Mouse (Mus musculus) heart, postnatal 36 days (tissue): ENCODE data around the gene Gm813. TPM values are rescaled to one million over a fixed set of nuclear protein-coding genes. Genes with fewer than 3 reads are reported as not detected.

ENCODE experiments used
- DNase-seq, 2 experiments: peaks; one replicate each; pipeline ENCODE4 v3.0.0; 2021 to 2022
- intact Hi-C: fragments of 180-260 bp; cut with DNase I; formaldehyde crosslinking; loops from one replicate; pipeline ENCODE4 v1.15.1; 2025
- total RNA-seq, 2 experiments: library from RNA; stranded (reverse); gene quantifications; 2 replicates each; pipeline ENCODE4 v1.2.3; 2021

Gm813 gene
- total RNA-seq, 2 experiments from 2014 or later = not detected

DNA sequence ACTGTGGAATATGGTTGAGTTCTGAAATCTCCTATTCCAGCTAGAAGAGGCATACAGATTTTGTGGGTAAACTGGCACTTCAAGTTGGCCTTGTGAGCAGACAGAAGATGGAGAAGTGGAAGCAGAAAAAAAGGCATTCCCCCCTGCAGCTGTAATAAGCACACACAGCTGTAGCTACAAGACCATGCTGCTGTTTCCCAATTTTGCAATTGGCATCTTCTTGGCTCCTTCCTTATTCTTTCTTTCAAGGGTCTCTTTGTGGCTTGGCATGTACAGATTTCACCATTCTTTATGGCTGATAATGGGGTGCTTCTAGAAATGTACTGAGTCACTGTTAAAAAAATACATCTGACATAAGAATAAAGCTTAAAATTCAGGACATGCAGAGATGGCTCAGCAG lies 568 bp upstream of the Gm813 start:
- no peak for DNase-seq

DNA sequence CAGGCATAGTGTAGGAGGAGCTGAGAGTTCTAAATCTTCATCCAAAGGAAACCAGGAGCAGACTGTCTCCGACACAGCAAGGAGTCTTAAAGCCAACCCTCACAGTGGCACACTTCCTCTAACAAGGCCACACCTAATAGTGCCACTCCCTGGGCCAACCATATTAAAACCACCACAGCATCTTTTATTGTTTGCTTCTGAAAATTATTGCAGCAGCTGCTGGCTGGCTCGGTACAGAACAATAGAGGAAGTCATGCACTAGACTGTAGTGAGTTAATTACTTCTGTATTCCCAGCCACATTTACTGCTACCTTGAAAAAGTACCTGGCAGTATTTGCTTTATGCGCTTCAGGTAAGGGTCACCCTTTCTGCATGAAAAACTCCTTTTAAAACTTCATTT lies 3.8 kb downstream of the Gm813 start:
- intact Hi-C loops = no loop called here
- no peak for DNase-seq

More for the DNA sequence above, 568 bp upstream of the Gm813 start:
- intact Hi-C loops = no loop called here

DNA sequence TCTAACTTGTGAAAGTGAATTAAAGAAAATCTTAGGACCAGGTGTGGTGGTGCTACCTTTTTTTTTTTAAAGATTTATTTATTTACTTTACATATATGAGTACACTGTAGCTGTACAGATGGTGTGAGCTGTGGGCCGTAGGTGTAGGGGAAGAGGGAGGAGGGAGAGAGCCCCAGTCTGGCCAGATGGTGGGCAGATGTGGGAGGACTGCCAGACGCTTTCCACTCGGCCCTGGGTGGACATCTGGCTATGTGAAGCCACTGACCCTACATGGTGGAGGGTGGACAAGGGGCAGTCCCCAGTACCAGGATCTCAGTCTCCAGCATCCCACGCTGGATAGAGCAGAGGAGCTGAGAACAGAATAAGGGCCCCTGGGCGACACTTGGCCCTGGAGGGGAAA lies 9.7 kb downstream of the Gm813 start:
- intact Hi-C loops = no loop called here
- DNase-seq = no peak

GRCm38 (mm10) chr16:58604680-58605079 lies 12.1 kb downstream of the Gm813 start:
- intact Hi-C loops = no loop called here

DNA sequence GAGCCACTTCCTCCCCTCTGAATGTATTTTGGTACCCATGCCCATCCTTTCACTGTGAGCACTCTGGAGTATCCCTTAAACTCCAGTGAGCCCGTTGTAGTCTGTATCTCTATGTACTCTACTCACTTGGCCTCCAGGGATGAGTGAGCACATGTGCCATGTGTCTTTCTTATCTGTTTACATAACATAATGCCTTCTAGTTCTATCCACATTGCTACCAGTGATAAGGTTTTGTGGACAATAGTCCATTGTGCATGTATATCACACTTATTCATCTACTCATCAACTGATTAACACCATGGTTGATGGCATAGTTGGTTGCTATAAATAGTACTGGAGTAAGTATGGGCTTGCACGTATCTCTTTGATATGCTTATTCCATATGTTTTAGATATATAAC lies 12.9 kb downstream of the Gm813 start:
- no peak for DNase-seq
- intact Hi-C loops = no loop called here

More at GRCm38 (mm10) chr16:58604680-58605079, 12.1 kb downstream of the Gm813 start:
- DNase-seq = no peak

DNA sequence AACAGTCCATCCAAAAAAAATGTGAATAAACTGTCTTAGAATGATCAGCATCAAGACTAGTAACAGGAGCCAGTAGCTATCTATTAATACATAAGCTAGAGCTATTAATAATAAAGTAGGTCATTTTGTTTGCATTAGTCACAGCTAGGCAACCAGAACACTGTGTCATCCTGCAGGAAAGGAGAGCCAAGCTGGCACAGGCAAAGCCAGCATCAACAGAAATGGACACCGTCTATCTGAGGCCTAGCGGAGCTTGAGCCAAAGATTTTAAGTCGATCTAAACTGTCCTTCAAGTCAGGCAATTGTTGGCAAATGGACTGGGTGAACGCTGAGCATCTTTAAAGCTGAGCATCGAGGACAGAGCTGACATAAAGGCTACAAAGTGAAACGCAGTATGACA lies 15.9 kb downstream of the Gm813 start:
- DNase-seq = no peak
- intact Hi-C loops = no loop called here

DNA sequence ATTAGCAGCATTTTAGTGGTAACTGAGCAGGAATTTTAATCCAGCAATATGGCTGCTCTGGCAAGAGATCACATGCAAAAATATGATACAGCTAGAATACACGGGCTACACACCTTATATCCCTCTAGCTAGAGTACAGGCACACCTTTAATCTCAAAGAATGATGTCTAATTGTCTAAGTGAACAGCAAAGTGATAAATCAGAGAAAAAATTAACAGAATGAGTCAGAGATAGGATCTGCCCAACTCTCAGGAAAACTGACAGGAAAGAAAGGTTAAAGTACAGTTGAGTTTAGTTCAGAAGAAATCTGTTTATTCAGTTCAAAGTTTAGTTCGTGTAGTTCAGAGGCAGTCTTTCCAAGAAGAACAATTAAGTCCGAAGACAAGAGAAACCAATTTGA lies 25.5 kb downstream of the Gm813 start:
- intact Hi-C loops = no loop called here
- no peak for DNase-seq

DNA sequence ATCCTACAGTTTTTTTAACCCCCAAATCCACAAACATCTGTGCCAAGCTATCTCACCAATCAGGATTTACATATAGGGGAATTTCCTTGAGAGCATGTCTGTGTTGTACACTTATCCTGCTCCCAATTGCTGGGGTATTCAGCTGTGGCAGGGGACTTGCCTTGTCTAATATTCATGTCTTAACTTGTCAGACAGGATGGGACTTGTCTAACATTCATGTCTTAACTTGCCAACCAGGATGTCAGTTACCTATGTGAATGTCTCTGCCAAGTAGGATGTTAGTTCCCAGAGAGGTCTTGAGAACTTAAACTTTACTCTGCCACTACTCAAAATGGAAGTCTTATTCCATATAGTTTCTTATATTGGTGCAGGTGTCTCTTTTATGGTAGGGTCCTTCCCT lies 27.3 kb downstream of the Gm813 start:
- intact Hi-C loops = no loop called here
- DNase-seq = no peak

GRCm38 (mm10) chr16:58573949-58574722 lies 42.6 kb downstream of the Gm813 start:
- intact Hi-C loops = no loop called here

GRCm38 (mm10) chr16:58570694-58571264 lies 46.0 kb downstream of the Gm813 start:
- DNase-seq = no peak
- intact Hi-C loops = no loop called here

More at GRCm38 (mm10) chr16:58573949-58574722, 42.6 kb downstream of the Gm813 start:
- DNase-seq = no peak

Other genes starting within 250 kb of the Gm813 start
- 10 to 100 TPM; 14.3 to 17.6 TPM for gene Dcbld2, start 208.5 kb downstream of the Gm813 start, total RNA-seq
- gene St3gal6, start 92.7 kb downstream of the Gm813 start, total RNA-seq = 10 to 100 TPM; 40.2 to 43.7 TPM
- not detected for gene E330017A01Rik, start 21.8 kb upstream of the Gm813 start, total RNA-seq
- gene Cpox, start 53.3 kb upstream of the Gm813 start, total RNA-seq = 10 to 100 TPM; 39.8 to 40.0 TPM
- not detected for gene Gpr15, start 102.1 kb upstream of the Gm813 start, total RNA-seq
- gene Cldnd1, start 110.9 kb upstream of the Gm813 start, total RNA-seq = 10 to 100 TPM; 51.7 to 51.9 TPM
- gene Olfr172, start 146.2 kb upstream of the Gm813 start, total RNA-seq = not detected
- gene Olfr173, start 183.3 kb upstream of the Gm813 start, total RNA-seq = not detected
- gene Olfr175-ps1, start 209.8 kb upstream of the Gm813 start, total RNA-seq = not detected